ENCODE assay signal across 26 mouse cellular contexts in genomic region chr9:78368671-78369293, GRCm38 (mm10). TPM values are rescaled to one million over a fixed set of nuclear protein-coding genes. Genes with fewer than 3 reads are reported as not detected.
"Had no signal": no experiment of that assay in that cellular context is flagged by ENCODE, and none has a peak within 500 bp of the region (broad histone marks: within the 10 kb centered on the region; RNA-seq: fewer than 3 reads in every experiment).

No protein-coding gene starts in this region.

- DNase-seq: liver, postnatal 0 days; lung, adult 2 months; lung, postnatal 10 days; lung, postnatal 4 days; midbrain, embryonic 14.5 days; retina, postnatal 1 day; right cerebral cortex, adult 18-20 months; right cerebral cortex, postnatal 25 days; right cerebral cortex, postnatal 4 days; spleen, adult 18-20 months; thymus, adult 18-20 months; thymus, postnatal 14 days had no signal

- H3K27ac ChIP-seq: lung, embryonic 15.5 days; midbrain, embryonic 10.5 days; midbrain, embryonic 12.5 days; neural tube, embryonic 13.5 days; neural tube, embryonic 15.5 days had no signal

- H3K4me2 ChIP-seq: lung, embryonic 15.5 days; midbrain, embryonic 12.5 days; neural tube, embryonic 13.5 days; neural tube, embryonic 15.5 days had no signal

- H3K4me1 ChIP-seq: lung, embryonic 15.5 days; midbrain, embryonic 10.5 days; midbrain, embryonic 12.5 days; neural tube, embryonic 13.5 days; neural tube, embryonic 15.5 days had no signal

- H3K9me3 ChIP-seq: lung, embryonic 15.5 days; midbrain, embryonic 10.5 days; midbrain, embryonic 12.5 days; neural tube, embryonic 13.5 days; neural tube, embryonic 15.5 days had no signal

- H3K9ac ChIP-seq: liver, postnatal 0 days; lung, embryonic 15.5 days; midbrain, embryonic 12.5 days; neural tube, embryonic 13.5 days; neural tube, embryonic 15.5 days had no signal

- H3K4me3 ChIP-seq: lung, embryonic 15.5 days; midbrain, embryonic 10.5 days; midbrain, embryonic 12.5 days; myocyte; neural tube, embryonic 13.5 days; neural tube, embryonic 15.5 days had no signal

- ATAC-seq: liver, postnatal 0 days; midbrain, embryonic 16.5 days had no signal

- H3K36me3 ChIP-seq: lung, embryonic 15.5 days; midbrain, embryonic 10.5 days; midbrain, embryonic 12.5 days; neural tube, embryonic 13.5 days; neural tube, embryonic 15.5 days had no signal

- H3K27me3 ChIP-seq: lung, embryonic 15.5 days; midbrain, embryonic 12.5 days; neural tube, embryonic 13.5 days; neural tube, embryonic 15.5 days had no signal

RNA-seq across cellular contexts. Expression of gene Dppa5a, which starts 0.8 kb away (rescaled TPM):
- total RNA-seq: megakaryocyte, adult 5-6 weeks; megakaryocyte-erythroid progenitor cell, adult 5-6 weeks had no signal
- polyA plus RNA-seq: liver, postnatal 0 days; lung, embryonic 15.5 days; midbrain, embryonic 10.5 days; midbrain, embryonic 12.5 days; myocyte; small intestine, adult 2 months; stomach, embryonic 14.5 days had no signal

RNA-seq across cellular contexts. Expression of gene Ooep, which starts 9.7 kb away (rescaled TPM):
- total RNA-seq: megakaryocyte, adult 5-6 weeks; megakaryocyte-erythroid progenitor cell, adult 5-6 weeks had no signal
- polyA plus RNA-seq: liver, postnatal 0 days; small intestine, adult 2 months had no signal

RNA-seq across cellular contexts. Expression of gene Gsta2, which starts 13.2 kb away (rescaled TPM):
- total RNA-seq: megakaryocyte, adult 5-6 weeks; megakaryocyte-erythroid progenitor cell, adult 5-6 weeks had no signal
- polyA plus RNA-seq: midbrain, embryonic 10.5 days; midbrain, embryonic 12.5 days; midbrain, embryonic 14.5 days; midbrain, embryonic 16.5 days; neural tube, embryonic 11.5 days; neural tube, embryonic 13.5 days; neural tube, embryonic 15.5 days; small intestine, adult 2 months had no signal

RNA-seq across cellular contexts. Expression of gene Ddx43, which starts 26.8 kb away (rescaled TPM):
- total RNA-seq: megakaryocyte, adult 5-6 weeks; megakaryocyte-erythroid progenitor cell, adult 5-6 weeks had no signal
- polyA plus RNA-seq: liver, postnatal 0 days; myocyte; small intestine, adult 2 months had no signal

RNA-seq across cellular contexts. Expression of gene Omt2b, which starts 41.4 kb away (rescaled TPM):
- total RNA-seq: megakaryocyte, adult 5-6 weeks; megakaryocyte-erythroid progenitor cell, adult 5-6 weeks had no signal
- polyA plus RNA-seq: liver, postnatal 0 days; lung, adult 2 months; lung, embryonic 15.5 days; midbrain, embryonic 10.5 days; midbrain, embryonic 12.5 days; midbrain, embryonic 14.5 days; midbrain, embryonic 16.5 days; myocyte; neural tube, embryonic 11.5 days; neural tube, embryonic 13.5 days; neural tube, embryonic 15.5 days; small intestine, adult 2 months; stomach, embryonic 14.5 days; stomach, embryonic 16.5 days; urinary bladder, adult 2 months had no signal
